Mouse (Mus musculus) stomach, postnatal 0 days (tissue): ENCODE measurements around the gene Arhgap10. TPM values are rescaled to one million over a fixed set of nuclear protein-coding genes. Genes with fewer than 3 reads are reported as not detected.

Source experiments
- ATAC-seq: fragments of 200-750 bp; cut with Nextera tagmentation; 2 replicates; pipeline ENCODE4 v1.8.0; 2017; ENCODE audit not compliant: low FRiP score, low TSS enrichment
- DNase-seq: peaks from one replicate; pipeline ENCODE4 v3.0.0-alpha.2; 2016; ENCODE audit warnings: low spot score
- H3K27ac ChIP-seq: fragments of 300-500 bp; sonication (generic); replicated peaks from 2 replicates; pipeline ENCODE4 v1.5.1; 2014; ENCODE audit warnings: mild to moderate bottlenecking, control low read depth
- H3K27me3 ChIP-seq: fragments of 300-500 bp; sonication (generic); 2 replicates; pipeline ENCODE4 v1.6.1; 2014; ENCODE audit warnings: low read length; ENCODE audit not compliant: control insufficient read depth, insufficient read depth
- H3K36me3 ChIP-seq: fragments of 300-500 bp; sonication (generic); 2 replicates; pipeline ENCODE4 v1.6.1; 2014; ENCODE audit warnings: low read length, mixed read lengths; ENCODE audit not compliant: control insufficient read depth, insufficient read depth
- H3K4me1 ChIP-seq: fragments of 300-500 bp; sonication (generic); replicated peaks from 2 replicates; pipeline ENCODE4 v1.6.1; 2014; ENCODE audit warnings: antibody characterized with exemption; ENCODE audit not compliant: control insufficient read depth, insufficient read depth
- H3K4me2 ChIP-seq: fragments of 300-500 bp; sonication (generic); replicated peaks from 2 replicates; pipeline ENCODE4 v1.6.1; 2014; ENCODE audit warnings: low read depth, mild to moderate bottlenecking, control low read depth, moderate library complexity
- H3K4me3 ChIP-seq: fragments of 300-500 bp; sonication (generic); 2 replicates; pipeline ENCODE4 v1.5.1; 2014; ENCODE audit warnings: low read depth, low read length, control low read depth
- H3K9ac ChIP-seq: fragments of 300-500 bp; sonication (generic); 2 replicates; pipeline ENCODE4 v1.6.1; 2014; ENCODE audit warnings: mild to moderate bottlenecking, low read length, control low read depth, mixed read lengths
- H3K9me3 ChIP-seq: fragments of 300-500 bp; sonication (generic); 2 replicates; pipeline ENCODE4 v1.6.1; 2016; ENCODE audit warnings: low read length; ENCODE audit not compliant: control insufficient read depth
- CTCF ChIP-seq: IDR thresholded peaks from 2 replicates; pipeline ENCODE4 v1.5.1; 2016; ENCODE audit warnings: antibody characterized with exemption, low read depth, mild to moderate bottlenecking, moderate library complexity
- EP300 ChIP-seq: optimal IDR thresholded peaks from 2 replicates; pipeline ENCODE3; 2016; ENCODE audit warnings: antibody characterized with exemption
- WGBS: fragments of 180-500 bp; shearing (Covaris S2); extraction: QIAGEN DNeasy Blood & Tissue Kit; methylation state at CpG from one replicate; pipeline ENCODE4 v1.1.7; 2014; 5-methylcytosine and 5-hydroxymethylcytosine counted together
- polyA plus RNA-seq: library from polyadenylated mRNA; unstranded; fragments of >200 nt; fragmentation: Nextera tagmentation; extraction: Ambion mirVana; gene quantifications from 2 replicates; pipeline ENCODE4 v1.2.1, GENCODE M21; 2015

The Arhgap10 gene
- polyA plus RNA-seq, 1 experiment from 2014 or later: 18.8 TPM

- Histone ChIP-seq H3K36me3 (no peaks in the 10 kb centered on the region), H3K4me1 (peaks cover 13% of the 10 kb centered on the region), H3K4me3 (no peak overlapping the region), H3K27ac (peak overlapping the region; percentile 56; the same call in 1 of the 2 replicates), H3K4me2 (no peak overlapping the region), H3K27me3 (no peaks in the 10 kb centered on the region), H3K9me3 (no peaks in the 10 kb centered on the region), H3K9ac (no peak overlapping the region)
- DNase-seq: no peak
- TF ChIP-seq EP300: no peak
- TF ChIP-seq CTCF: no peak
- 81% methylated on average over 9 of the region's 9 CpGs for WGBS
- no peak for ATAC-seq
Measured at GRCm38 (mm10) chr8:77479995-77480394, 37.8 kb downstream of the Arhgap10 start.

- Histone ChIP-seq H3K36me3 (no peaks in the 10 kb centered on the region), H3K9ac (no peak overlapping the region), H3K4me2 (peak overlapping the region; percentile 11; the same call in 1 of the 2 replicates), H3K27ac (peak overlapping the region; percentile 86), H3K9me3 (no peaks in the 10 kb centered on the region), H3K27me3 (no peaks in the 10 kb centered on the region), H3K4me1 (peaks cover 13% of the 10 kb centered on the region), H3K4me3 (no peak overlapping the region)
- WGBS: 14% methylated on average over 2 of the region's 2 CpGs
- TF ChIP-seq EP300 (no peak), CTCF (no peak)
- peak; percentile 92 for ATAC-seq
- peak; percentile 78 for DNase-seq
Measured at GRCm38 (mm10) chr8:77478913-77479273, 38.9 kb downstream of the Arhgap10 start.

- Histone ChIP-seq H3K4me3 (no peak overlapping the region), H3K9me3 (no peaks in the 10 kb centered on the region), H3K27ac (peak overlapping the region; percentile 86), H3K36me3 (no peaks in the 10 kb centered on the region), H3K4me2 (peak overlapping the region; percentile 11; the same call in 1 of the 2 replicates), H3K27me3 (no peaks in the 10 kb centered on the region), H3K4me1 (peaks cover 15% of the 10 kb centered on the region), H3K9ac (no peak overlapping the region)
- no peak for TF ChIP-seq EP300
- TF ChIP-seq CTCF: peak; percentile 24; the same call in 1 of the 2 replicates
- 64% methylated on average over 12 of the region's 12 CpGs for WGBS
- DNase-seq: peak; percentile 55
- ATAC-seq: peak; percentile 83
Measured at GRCm38 (mm10) chr8:77478155-77478912, 39.4 kb downstream of the Arhgap10 start.

GRCm38 (mm10) chr8:77477684-77478083 is 40.1 kb downstream of the Arhgap10 start:
- H3K27me3 ChIP-seq: no peaks in the 10 kb centered on the region
- no peak for TF ChIP-seq CTCF
- TF ChIP-seq EP300: no peak
- H3K9me3 ChIP-seq: no peaks in the 10 kb centered on the region
- 69% methylated on average over 12 of the region's 12 CpGs for WGBS
- H3K9ac ChIP-seq: no peak overlapping the region
- ATAC-seq: no peak
- H3K4me2 ChIP-seq: no peak overlapping the region
- no peak for DNase-seq
- H3K4me3 ChIP-seq: no peak overlapping the region
- peak overlapping the region; percentile 86 for H3K27ac ChIP-seq
- H3K36me3 ChIP-seq: no peaks in the 10 kb centered on the region
- peaks cover 16% of the 10 kb centered on the region for H3K4me1 ChIP-seq

GRCm38 (mm10) chr8:77474614-77475013 is 43.1 kb downstream of the Arhgap10 start:
- Histone ChIP-seq H3K27ac (no peak overlapping the region), H3K9ac (no peak overlapping the region), H3K9me3 (no peaks in the 10 kb centered on the region), H3K4me1 (peaks cover 15% of the 10 kb centered on the region; the same call in 1 of the 2 replicates), H3K4me3 (no peak overlapping the region), H3K36me3 (no peaks in the 10 kb centered on the region), H3K27me3 (no peaks in the 10 kb centered on the region), H3K4me2 (no peak overlapping the region)
- 94% methylated on average over 5 of the region's 5 CpGs for WGBS
- DNase-seq: no peak
- no peak for ATAC-seq
- TF ChIP-seq CTCF (no peak), EP300 (no peak)

GRCm38 (mm10) chr8:77473773-77474172 is 44.0 kb downstream of the Arhgap10 start:
- Histone ChIP-seq H3K4me2 (no peak overlapping the region), H3K4me1 (peaks cover 11% of the 10 kb centered on the region; the same call in 1 of the 2 replicates), H3K9ac (no peak overlapping the region), H3K36me3 (no peaks in the 10 kb centered on the region), H3K9me3 (no peaks in the 10 kb centered on the region), H3K27me3 (no peaks in the 10 kb centered on the region), H3K27ac (peak overlapping the region; percentile 76), H3K4me3 (no peak overlapping the region)
- DNase-seq (peak; percentile 34), ATAC-seq (peak; percentile 42; the same call in 1 of the 2 replicates)
- 25% methylated on average over 7 of the region's 7 CpGs for WGBS
- TF ChIP-seq CTCF: no peak
- TF ChIP-seq EP300: no peak
